Mouse (Mus musculus) CH12.LX (cell line): ENCODE data around the gene H2-T24.

ENCODE experiments used
- CHD2 ChIP-seq: IDR thresholded peaks from 2 replicates; pipeline ENCODE4 v1.6.1; 2011; ENCODE audit warnings: low read length, improper control_type of control experiment
- CTCF ChIP-seq, 2 experiments: IDR thresholded peaks in 1 of 2; conservative IDR thresholded peaks in 1 of 2; 2 replicates each; pipeline ENCODE4 v1.5.1; 2011 to 2012; ENCODE audit warnings: low read depth in 2 of 2, low read length in 2 of 2, improper control_type of control experiment in 1 of 2, inconsistent platforms in 1 of 2, mild to moderate bottlenecking in 1 of 2, moderate library complexity in 1 of 2
- MAX ChIP-seq: IDR thresholded peaks from 2 replicates; pipeline ENCODE4 v1.6.1; 2011; ENCODE audit warnings: low read length, improper control_type of control experiment
- MAZ ChIP-seq: IDR thresholded peaks from 2 replicates; pipeline ENCODE4 v1.6.1; 2012; ENCODE audit warnings: low read depth, mild to moderate bottlenecking, inconsistent platforms, low read length, improper control_type of control experiment, moderate library complexity
- MXI1 ChIP-seq: IDR thresholded peaks from 2 replicates; pipeline ENCODE4 v1.6.1; 2011; ENCODE audit warnings: mild to moderate bottlenecking, low read depth, low read length, improper control_type of control experiment
- NRF1 ChIP-seq: IDR thresholded peaks from 2 replicates; pipeline ENCODE4 v1.6.1; 2014; ENCODE audit warnings: low read depth, mild to moderate bottlenecking, inconsistent platforms, low read length, improper control_type of control experiment, moderate library complexity
- POLR2A ChIP-seq: IDR thresholded peaks from 2 replicates; pipeline ENCODE4 v1.6.1; 2011; ENCODE audit warnings: low read depth, mild to moderate bottlenecking, improper control_type of control experiment, low read length
- SIN3A ChIP-seq: IDR thresholded peaks from 2 replicates; pipeline ENCODE4 v1.6.1; 2012; ENCODE audit warnings: low read length, improper control_type of control experiment, inconsistent platforms
- ZMIZ1 ChIP-seq: IDR thresholded peaks from 2 replicates; pipeline ENCODE4 v1.6.1; 2012; ENCODE audit warnings: low read depth, mild to moderate bottlenecking, inconsistent platforms, low read length, improper control_type of control experiment

DNA sequence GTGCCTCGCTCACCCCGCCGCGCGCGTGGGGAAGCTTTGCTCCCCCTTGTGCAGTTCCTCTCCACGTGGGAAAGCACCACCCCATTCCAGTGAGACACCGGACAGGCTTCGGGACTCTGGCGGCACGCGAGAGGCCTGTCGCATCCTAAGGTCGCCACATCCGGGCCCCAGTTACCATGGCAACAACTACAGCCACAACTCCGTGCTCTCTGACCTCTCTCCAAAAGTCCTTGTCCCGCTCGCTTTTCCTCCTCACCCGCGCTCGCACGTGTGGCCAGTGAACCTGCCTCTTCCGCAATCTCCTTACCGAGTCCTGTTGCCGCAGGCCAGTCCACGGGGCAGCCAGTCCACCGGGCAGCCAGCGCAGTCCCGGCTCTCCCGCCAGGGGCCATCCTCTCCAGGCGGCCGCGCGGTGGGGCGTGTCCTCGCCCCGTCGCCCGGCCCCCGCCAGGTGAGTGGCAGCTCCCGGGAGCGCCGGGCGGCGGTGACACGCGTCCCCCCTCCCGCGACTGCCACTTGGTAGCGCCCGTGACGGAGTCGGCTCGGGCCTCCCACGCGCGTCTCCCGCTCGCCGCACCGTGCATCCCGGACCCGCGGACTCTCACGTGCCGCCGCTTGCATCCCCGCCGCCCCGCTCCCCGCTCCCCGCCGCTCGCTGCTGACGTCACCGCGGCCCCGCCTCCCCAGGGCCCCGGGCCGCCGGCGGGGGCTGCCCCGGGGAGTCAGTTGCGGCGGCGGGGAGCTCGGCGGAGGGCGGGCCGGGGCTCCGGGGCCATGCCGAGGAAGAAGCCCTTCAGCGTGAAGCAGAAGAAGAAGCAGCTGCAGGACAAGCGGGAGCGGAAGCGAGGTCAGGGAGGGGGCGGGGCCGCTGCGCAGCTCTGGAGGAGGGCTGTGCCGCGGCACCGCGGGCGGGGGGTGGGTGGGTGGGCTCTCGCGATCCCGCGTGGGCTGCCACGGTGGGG lies 40.7 kb downstream of the H2-T24 start, which contains the start of the genes Gnl1 and Prr3:
- no peak for TF ChIP-seq MAZ
- TF ChIP-seq MXI1: peak; percentile 94
- TF ChIP-seq MAX: no peak
- peak; percentile 34 for TF ChIP-seq NRF1
- TF ChIP-seq CTCF (conservative IDR thresholded peaks at IDR 0.05 in 1 of 2, IDR thresholded peaks at IDR 0.05 in 1 of 2; ENCODE audit: low read depth in 2 of 2, low read length in 2 of 2): no peak
- peak; percentile 38; the same call in 1 of the 2 replicates for TF ChIP-seq POLR2A
- TF ChIP-seq ZMIZ1: no peak
- TF ChIP-seq SIN3A: peak; percentile 68; the same call in 1 of the 2 replicates
- 0 out of 2 replicates have a peak, but pooled peaks have one; percentile 10 for TF ChIP-seq CHD2
